Mouse (Mus musculus): ENCODE results near the gene 8030474K03Rik.
A peak's percentile ranks its signal among the peaks of the same experiment; 100 is the strongest.
"Not testable (repeated sequence)": the region's sequence is repeated elsewhere in the genome, so short reads cannot be mapped to it uniquely, and the experiment has no call there.

Gene 8030474K03Rik

DNA sequence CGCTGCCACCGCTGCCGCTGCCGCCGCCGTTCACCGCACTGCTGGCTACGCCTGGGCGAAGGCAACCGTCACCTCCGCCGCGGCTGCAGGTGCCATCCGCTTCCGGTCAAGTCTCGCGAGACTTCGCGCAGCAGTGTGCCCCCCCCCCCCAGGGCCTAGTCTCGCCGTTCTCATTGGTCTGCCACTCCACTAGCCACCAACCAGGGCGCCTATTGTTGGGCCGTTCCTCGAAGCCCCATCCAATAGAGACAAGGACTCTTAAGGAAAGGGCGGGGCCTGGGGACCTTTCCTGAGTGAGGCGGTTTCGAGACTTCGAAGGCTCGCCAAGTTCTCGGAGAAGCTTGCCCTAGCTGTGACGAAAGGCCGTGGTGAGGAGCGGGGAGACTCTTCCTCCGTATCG, at the start of gene 8030474K03Rik, which contains the start of gene Gm4779:
TSS of gene 8030474K03Rik (plus strand) at position 315 of the 400 bp plus-strand sequence.
TSS of gene Gm4779 (minus strand) at position 82 of the 400 bp plus-strand sequence.
- DNase-seq (ENCODE audit: extremely low read depth, low read depth), result no peak

DNA sequence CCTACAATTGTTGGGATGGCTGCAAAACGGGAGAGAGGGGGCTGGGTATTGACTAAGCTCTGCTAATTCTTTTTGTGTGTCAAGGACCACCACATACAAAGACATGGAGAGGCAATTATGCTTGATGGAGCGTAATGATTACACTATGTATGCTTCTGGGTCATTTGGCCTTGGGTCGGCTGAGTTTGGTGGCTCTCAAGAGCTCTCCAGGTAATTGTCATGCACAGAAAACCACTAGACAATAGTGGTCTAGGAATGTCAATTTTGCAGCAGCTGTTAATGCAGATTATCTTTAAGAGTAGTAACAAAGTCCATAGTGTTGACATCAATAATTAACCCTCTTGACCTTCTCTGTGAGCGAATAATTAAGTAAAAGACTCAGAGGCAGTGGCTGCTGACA, 44.3 kb upstream of the 8030474K03Rik start:
- DNase-seq (ENCODE audit: extremely low read depth, low read depth), result no peak

DNA sequence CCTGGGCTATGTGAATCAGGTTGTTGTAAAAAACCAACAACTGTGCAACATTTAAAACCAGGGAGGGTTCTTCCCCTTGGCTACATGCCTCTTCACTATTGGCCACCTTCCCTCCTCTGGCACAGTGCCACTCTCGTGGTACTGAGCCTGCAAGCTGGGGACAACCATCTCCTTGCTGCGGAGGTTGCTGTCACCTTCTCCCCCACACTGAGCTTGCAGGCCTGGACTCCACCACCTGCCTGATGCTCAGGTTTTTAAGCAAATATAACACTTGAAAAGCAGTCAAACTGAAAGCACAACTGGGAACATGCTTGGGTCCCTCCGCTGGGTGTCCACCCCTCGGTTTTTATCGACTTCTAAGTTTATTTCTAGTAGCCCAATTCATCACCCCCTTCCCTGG, 40.0 kb upstream of the 8030474K03Rik start:
- DNase-seq (ENCODE audit: extremely low read depth, low read depth), result no peak

DNA sequence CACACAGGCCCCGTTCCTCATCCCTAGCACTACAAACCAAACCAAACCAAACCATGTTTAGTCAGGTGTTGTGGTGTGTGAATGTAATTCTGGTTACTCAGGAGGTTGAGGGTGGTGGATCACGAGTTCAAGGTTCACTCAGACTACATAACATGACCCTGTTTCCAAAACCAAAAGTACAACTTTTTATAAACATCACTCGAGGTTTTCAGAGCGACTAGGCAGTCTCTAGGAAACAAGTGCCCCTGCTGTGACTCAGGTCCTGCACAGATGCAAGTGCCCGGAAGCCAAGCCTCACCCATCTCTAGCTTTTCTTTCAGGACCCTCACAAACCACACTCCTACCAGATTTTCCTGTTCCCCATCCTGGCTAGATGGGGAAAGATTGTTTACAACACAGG, 29.8 kb upstream of the 8030474K03Rik start:
- no peak for DNase-seq (ENCODE audit: extremely low read depth, low read depth)

DNA sequence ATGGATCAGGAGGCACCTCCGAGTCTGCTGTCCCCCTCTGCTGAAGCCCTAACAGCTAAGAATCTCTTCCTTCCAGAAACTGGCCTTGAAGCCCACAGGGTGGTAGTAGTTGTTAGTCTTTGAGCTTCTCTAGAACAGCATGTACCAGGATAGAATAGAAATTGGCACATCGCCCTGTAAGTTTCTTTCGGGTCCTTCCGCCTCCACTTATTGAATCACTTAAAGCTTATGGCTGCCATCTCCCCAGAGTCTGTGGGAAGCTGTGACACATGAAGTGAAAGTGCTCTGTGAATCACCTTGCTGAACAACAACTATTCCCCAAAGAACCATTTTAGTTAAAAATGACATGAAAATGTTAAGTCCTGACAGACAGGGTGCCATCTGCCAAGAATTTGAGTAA, 29.3 kb upstream of the 8030474K03Rik start:
- no peak for DNase-seq (ENCODE audit: extremely low read depth, low read depth)

DNA sequence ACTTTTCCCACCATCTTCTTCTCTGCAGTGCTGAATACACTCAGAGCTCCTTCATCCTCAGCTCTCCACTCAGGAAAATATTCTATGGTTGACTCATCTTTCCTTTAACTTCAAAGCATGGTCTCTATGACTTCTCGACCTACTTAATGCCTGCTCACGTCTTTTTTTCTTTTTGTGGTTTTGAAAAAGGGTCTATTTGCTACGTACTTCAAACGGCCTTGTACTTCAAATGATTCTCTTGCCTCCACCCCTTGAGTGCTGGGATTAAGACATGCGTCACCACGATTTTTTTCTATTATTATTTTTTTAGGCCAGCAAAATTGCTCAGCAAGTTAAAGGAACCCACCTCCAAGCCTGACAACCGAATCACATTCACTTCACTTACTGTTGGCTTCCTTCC, 27.2 kb upstream of the 8030474K03Rik start:
- DNase-seq (ENCODE audit: extremely low read depth, low read depth), result no peak

DNA sequence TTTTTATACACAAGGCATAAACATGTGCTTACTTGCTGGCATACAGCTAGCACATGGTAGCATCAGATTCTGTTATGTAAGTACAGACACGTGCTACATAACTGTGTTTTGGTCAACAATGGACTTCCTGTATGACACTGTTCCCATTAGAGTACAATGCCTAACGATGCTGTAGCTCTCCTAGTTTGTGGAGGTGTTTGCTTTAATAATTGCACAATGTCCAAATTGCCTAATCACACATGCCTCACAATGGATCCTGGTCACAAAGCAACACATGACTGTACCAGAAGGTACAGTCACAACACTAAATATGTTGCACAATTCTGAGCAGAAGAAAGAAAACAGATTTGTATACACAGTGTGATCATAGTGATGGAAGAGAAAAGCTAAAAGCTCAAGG, 25.0 kb upstream of the 8030474K03Rik start:
- no peak for DNase-seq (ENCODE audit: extremely low read depth, low read depth)

DNA sequence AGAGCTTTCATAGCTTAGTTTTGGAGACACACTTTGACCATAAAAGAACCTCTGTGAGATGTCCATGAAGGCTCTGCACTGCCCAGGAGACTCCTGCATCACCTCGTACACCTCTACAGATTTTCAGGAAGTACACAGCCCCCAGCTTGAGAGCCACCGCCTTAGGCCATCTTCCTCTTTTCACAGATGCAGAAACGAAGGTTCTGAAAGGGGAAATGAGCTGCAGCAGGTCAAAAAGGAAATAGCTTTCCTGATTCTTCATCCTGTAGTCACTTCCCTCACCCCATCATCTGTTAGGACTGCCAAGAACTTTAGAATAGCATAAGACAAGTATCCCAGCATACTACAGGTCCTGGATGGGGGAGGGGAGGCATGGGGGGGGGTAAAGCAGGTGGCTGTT, 24.1 kb upstream of the 8030474K03Rik start:
- peak; percentile 76 for DNase-seq (ENCODE audit: extremely low read depth, low read depth)

DNA sequence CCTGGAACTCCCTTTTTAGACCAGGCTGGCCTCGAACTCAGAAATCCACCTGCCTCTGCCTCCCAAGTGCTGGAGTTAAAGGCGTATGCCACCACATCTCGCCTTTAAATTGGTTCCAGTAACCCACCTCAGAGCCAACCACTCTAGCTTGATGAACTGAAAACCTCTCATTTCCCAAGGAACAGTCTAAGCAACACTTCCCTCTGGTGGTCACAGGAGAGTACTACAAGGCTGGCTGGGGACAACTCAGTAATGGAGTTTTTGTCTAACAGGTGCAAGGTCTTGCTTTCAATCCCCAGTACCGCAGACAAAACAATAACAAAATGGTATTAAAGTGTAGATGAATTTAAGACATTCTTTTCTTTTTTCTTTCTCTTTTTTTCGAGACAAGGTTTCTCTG, 22.4 kb upstream of the 8030474K03Rik start:
- DNase-seq (ENCODE audit: extremely low read depth, low read depth), result peak; percentile 49

DNA sequence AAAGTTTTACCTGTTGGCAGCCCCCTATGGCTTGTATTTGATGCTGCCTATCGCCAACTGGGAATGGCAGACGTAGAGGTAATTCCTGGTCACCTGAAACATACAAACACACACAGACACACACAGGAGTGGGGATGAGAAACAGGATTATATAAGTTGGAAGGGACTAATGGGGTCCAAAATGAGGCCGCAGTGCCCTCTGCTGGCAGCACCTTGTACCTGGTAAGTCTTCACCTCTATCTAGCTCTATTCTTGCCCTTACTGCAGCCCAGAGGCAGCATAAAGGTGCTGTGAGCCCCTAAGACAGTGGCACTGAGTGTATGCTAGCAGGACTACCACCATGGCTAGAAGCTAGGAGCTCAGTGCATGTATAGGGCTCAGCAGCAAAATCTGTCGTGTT, 2.9 kb upstream of the 8030474K03Rik start:
- no peak for DNase-seq (ENCODE audit: extremely low read depth, low read depth)

DNA sequence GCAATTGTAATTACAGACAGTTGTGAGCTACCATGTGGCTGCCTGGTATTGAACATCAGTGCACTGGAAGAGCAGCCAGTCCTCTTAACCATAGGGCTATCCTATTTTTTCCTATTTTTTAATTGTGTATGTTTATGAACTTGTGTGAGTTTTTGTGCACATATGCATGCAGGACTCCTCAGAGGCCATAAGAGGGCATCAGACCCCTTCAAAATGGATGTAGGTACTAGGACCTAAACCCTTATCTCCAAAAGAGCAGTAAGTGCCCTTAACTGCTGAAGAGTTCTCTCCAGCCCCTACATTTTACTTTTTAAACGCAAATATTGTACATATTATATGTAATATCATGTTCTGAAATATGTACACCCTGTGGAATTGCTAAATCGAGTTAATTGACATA, 11.1 kb downstream of the 8030474K03Rik start:
- peak; percentile 42 for DNase-seq (ENCODE audit: extremely low read depth, low read depth)

DNA sequence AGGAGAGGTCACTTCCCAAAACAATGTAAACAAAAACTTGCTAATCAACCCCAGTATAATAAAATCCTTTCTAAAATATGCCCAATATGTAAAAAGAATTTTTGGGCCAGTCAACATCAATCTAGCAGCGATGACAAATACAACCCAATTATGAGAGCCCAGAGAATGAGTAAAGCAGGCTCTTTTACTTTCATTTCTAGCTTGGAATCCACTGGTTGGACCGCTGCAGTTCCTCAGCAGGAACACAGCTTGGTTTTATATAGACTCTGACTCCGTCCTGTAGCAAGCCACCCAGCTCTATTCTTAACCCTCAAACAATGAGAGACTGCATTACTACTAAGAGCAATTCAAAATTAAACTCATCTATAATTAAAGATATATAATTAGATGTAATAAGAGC, 17.3 kb downstream of the 8030474K03Rik start:
- DNase-seq (ENCODE audit: extremely low read depth, low read depth), result no peak

DNA sequence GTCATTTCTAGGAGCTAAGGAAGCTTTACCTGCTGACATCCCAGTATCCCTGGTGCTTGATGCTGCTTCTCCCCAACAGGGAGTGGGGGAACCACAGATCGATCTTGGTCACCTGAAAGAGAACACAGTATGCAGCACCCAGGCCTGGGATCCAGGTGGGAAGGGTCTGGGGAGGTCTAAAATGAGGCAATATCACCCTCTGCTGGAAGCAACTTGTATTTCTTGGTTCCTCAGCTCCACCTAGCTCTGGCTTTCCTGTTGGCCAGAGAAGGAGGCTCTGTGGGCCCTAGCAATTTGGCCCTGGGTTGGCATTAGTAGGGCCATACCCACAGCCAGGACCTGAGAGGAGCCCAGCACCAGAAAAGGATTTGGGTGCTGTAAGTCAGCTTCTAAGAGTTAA, 24.7 kb downstream of the 8030474K03Rik start:
- DNase-seq (ENCODE audit: extremely low read depth, low read depth), result no peak

DNA sequence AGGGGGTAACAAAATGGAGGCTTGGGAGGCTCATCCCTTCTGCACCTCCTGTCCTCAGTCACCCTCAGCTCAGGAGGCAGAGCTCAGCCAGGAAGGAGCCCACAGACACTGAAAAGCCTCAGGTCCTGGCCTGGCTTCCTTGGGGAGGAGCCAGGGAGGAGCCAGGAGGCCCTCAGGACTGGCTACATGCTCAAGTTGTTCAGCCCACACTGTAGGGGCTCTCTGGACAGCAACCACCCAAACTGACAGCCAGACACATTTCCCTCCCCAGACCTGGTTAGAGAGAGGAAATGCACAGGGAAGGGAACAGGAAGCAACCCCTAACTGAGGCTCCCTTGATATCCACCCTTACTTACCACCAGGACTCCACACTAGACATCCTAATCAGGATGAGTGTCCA, 25.5 kb downstream of the 8030474K03Rik start:
- DNase-seq (ENCODE audit: extremely low read depth, low read depth), result not testable (repeated sequence)

DNA sequence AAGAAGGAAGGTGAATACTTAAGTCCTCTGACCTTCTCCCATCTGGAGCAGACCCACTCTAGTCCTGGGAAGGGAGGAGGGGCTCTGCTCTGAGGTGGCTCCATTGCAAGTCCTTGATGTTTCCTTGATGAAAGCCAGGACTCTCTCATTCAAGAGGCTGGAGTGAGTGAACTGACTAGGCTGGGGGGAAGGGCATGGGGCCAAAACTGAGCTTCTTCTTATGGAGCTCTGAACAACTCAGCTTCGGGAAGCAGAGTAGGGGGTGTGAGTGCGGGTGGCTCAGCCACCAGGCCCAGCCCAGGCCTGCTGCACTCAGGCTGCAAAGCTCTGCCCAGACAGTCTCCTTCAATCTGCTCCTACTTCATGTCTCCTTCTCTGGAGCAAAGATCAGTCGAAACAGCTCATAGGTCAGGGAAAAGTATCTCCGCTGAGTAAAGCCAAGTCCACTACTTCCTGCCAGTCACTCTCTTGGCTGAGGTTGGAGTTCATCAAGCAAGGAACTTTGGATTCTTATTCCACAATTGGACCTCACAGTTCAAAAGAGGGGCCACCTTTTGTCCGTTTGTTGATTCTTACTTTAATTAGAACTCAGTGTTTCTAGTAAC, 52.8 kb downstream of the 8030474K03Rik start:
- no peak for DNase-seq (ENCODE audit: extremely low read depth, low read depth)

Measured in MEL-GATA-1-ER (cell line).